ENCODE assay signal across 8 mouse cellular contexts in the genomic region with DNA sequence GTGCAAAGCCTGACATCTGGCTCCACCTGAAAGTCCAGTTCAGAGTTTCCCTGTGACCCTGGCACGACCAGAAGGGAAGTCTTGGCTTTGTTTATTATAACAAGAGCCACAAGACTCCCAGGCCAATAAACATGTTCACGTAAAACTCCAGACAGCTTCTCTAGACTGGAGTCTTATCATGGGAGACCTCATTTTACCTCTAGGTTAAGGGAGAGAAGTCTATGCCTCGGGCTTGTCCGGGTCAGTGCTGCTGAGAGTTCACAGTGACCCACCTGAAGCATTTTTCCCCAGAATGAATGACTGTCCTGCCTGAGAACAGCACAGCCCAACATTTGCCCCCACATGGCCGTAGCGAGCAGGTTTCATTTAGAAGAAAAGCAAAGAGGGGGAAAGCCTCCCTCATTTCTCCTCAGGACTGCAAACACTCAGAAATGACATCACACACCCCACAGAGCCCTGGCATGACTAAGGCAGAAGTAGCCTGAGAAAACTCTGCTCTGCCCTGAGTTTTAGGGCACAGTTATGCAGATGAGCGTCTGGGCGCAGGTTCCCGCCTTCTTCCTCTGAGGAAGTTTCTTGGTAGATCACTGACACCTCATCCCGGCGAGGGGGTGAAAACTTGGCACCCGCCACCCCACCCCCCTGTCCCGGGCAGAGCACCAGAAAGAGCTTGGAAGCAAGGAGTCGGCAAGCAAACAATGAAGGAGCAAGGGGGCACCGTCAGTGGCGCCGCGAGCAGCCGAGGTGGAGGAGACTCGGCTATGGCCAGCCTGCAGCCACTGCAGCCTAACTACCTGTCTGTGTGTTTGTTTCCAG.
DNase-seq lines count a peak whose midpoint lies in the region; ATAC-seq and TF ChIP-seq lines count a peak whose summit lies in the region.

No protein-coding gene starts in this region.

- under 1% methylated on average over 20 of the region's 20 CpGs for WGBS in heart, adult 2 months
- 0% methylated on average over 20 of the region's 20 CpGs for WGBS in lung, embryonic 14.5 days
- WGBS in neural tube, embryonic 14.5 days: under 1% methylated on average over 20 of the region's 20 CpGs

- no peaks in the 10 kb centered on the region for H3K9me3 ChIP-seq in lung, embryonic 14.5 days (ENCODE audit: low read depth, low read length)
- H3K9me3 ChIP-seq in neural tube, embryonic 14.5 days (ENCODE audit: control insufficient read depth, low read length): no peaks in the 10 kb centered on the region

- peak overlapping the region; percentile 75 for H3K4me2 ChIP-seq in lung, embryonic 14.5 days
- peak overlapping the region; percentile 58 for H3K4me2 ChIP-seq in neural tube, embryonic 14.5 days (ENCODE audit: low read depth, low read length)

- peak overlapping the region; percentile 86 for H3K9ac ChIP-seq in heart, adult 2 months (ENCODE audit: low read depth, low read length)
- H3K9ac ChIP-seq in lung, embryonic 14.5 days: peak overlapping the region; percentile 72
- peak overlapping the region; percentile 50 for H3K9ac ChIP-seq in neural tube, embryonic 14.5 days (replicated peaks; ENCODE audit: low read depth, low read length)

- peak; percentile 86 for TF ChIP-seq EP300 in heart, adult 2 months (IDR thresholded peaks at IDR 0.05; ENCODE audit: insufficient read depth, low read depth, low read length)

- H3K4me1 ChIP-seq in heart, adult 2 months (ENCODE audit: control insufficient read depth, insufficient read depth, low read length): peaks cover 33% of the 10 kb centered on the region
- peaks cover 54% of the 10 kb centered on the region for H3K4me1 ChIP-seq in lung, embryonic 14.5 days (ENCODE audit: insufficient read depth)
- peaks cover 12% of the 10 kb centered on the region for H3K4me1 ChIP-seq in neural tube, embryonic 14.5 days (ENCODE audit: control insufficient read depth, insufficient read depth, low read length)

- peak; percentile 86 for DNase-seq in 3T3-L1 (ENCODE audit: low read depth, low spot score)
- peak; percentile 43 for DNase-seq in embryo, embryonic 11.5 days (ENCODE audit: low read depth, low spot score)
- peak; percentile 86 to 90 for DNase-seq in heart, adult 2 months
- DNase-seq in kidney, adult 11 months: peak; percentile 74
- peak; percentile 89 for DNase-seq in lung, embryonic 14.5 days
- peak; percentile 73 for DNase-seq in thymus, postnatal 4 days

- TF ChIP-seq CTCF in heart, adult 2 months (IDR thresholded peaks at IDR 0.05): no peak
- peak; percentile 27; the same call in 1 of the 2 replicates for TF ChIP-seq CTCF in lung, embryonic 14.5 days (IDR thresholded peaks at IDR 0.05; ENCODE audit: low read depth)

- intact Hi-C loops in heart, adult 2 months (cut with DNase I): loop anchor here (1.0 to 10.0 kb wide), 5 partner anchors 15 to 545 kb away; partner anchors contain the start of genes Mier1 and Wdr78

- 0 out of 2 replicates have a peak, but pooled peaks cover 1% of the 10 kb centered on the region for H3K79me2 ChIP-seq in heart, adult 2 months (replicated peaks; ENCODE audit: control insufficient read depth, insufficient read depth, low read length)

- peak; percentile 79 for TF ChIP-seq POLR2A in heart, adult 2 months (IDR thresholded peaks at IDR 0.05; ENCODE audit: insufficient read depth, low read depth, low read length)

- no peaks in the 10 kb centered on the region for H3K27me3 ChIP-seq in heart, adult 2 months (ENCODE audit: control insufficient read depth, insufficient read depth, low read length)
- H3K27me3 ChIP-seq in lung, embryonic 14.5 days (ENCODE audit: insufficient read depth, low read length): no peaks in the 10 kb centered on the region
- peaks cover 5% of the 10 kb centered on the region; the same call in 1 of the 2 replicates for H3K27me3 ChIP-seq in neural tube, embryonic 14.5 days (ENCODE audit: control insufficient read depth, insufficient read depth, low read length)

- peaks cover 28% of the 10 kb centered on the region for H3K36me3 ChIP-seq in heart, adult 2 months (ENCODE audit: control insufficient read depth, insufficient read depth, low read length)
- H3K36me3 ChIP-seq in lung, embryonic 14.5 days (ENCODE audit: insufficient read depth): 0 out of 2 replicates have a peak, but pooled peaks cover 3% of the 10 kb centered on the region
- H3K36me3 ChIP-seq in neural tube, embryonic 14.5 days (ENCODE audit: control insufficient read depth, insufficient read depth, low read length): no peaks in the 10 kb centered on the region

- H3K4me3 ChIP-seq in heart, adult 2 months: peak overlapping the region; percentile 87
- H3K4me3 ChIP-seq in lung, embryonic 14.5 days (ENCODE audit: low read depth, low read length): peak overlapping the region; percentile 52
- H3K4me3 ChIP-seq in neural tube, embryonic 14.5 days (ENCODE audit: low read depth, low read length): peak overlapping the region; percentile 32

- H3K27ac ChIP-seq in heart, adult 2 months: peak overlapping the region; percentile 96
- H3K27ac ChIP-seq in lung, embryonic 14.5 days (ENCODE audit: low read depth): peak overlapping the region; percentile 91
- H3K27ac ChIP-seq in neural tube, embryonic 14.5 days (ENCODE audit: low read depth, low read length): peak overlapping the region; percentile 39; the same call in 1 of the 2 replicates

- ATAC-seq in activated CD4-positive, CD25-positive, alpha-beta regulatory T cell, adult 4 months: peak; percentile 40
- peak; percentile 78 for ATAC-seq in lung, embryonic 14.5 days (ENCODE audit: insufficient read depth)
- peak; percentile 73; the same call in 1 of the 2 replicates for ATAC-seq in neural tube, embryonic 14.5 days (ENCODE audit: low read depth)

Comparison
In these comparisons a context has a peak if more than half of its experiments do, and no peak if none do; other contexts are left out.
1. Peak in every context shown above with its lines: DNase-seq, ATAC-seq, H3K4me3 ChIP-seq and H3K27ac ChIP-seq.
2. H3K27ac ChIP-seq: peak in every context shown above with its lines; median percentile 96 in heart, adult 2 months; 91 in lung, embryonic 14.5 days; 39 in neural tube, embryonic 14.5 days.
3. H3K4me3 ChIP-seq: peak in every context shown above with its lines; median percentile 87 in heart, adult 2 months; 52 in lung, embryonic 14.5 days; 32 in neural tube, embryonic 14.5 days.